Mouse (Mus musculus) hindbrain, embryonic 14.5 days (tissue): ENCODE results near the gene Sars2. TPM values are rescaled to one million over a fixed set of nuclear protein-coding genes. Genes with fewer than 3 reads are reported as not detected.

ENCODE experiments used
- ATAC-seq: fragments of 200-750 bp; cut with Nextera tagmentation; 2 replicates; pipeline ENCODE4 v1.8.0; 2017; ENCODE audit warnings: moderate number of reproducible peaks, mild to moderate bottlenecking, moderate TSS enrichment, moderate library complexity; ENCODE audit not compliant: low FRiP score
- DNase-seq: peaks from one replicate; pipeline ENCODE4 v3.0.0-alpha.2; 2015; ENCODE audit warnings: low spot score
- H3K27ac ChIP-seq: fragments of 300-500 bp; sonication (generic); 2 replicates; pipeline ENCODE4 v1.5.1; 2014; ENCODE audit warnings: mild to moderate bottlenecking, moderate library complexity
- H3K27me3 ChIP-seq: fragments of 300-500 bp; sonication (generic); 2 replicates; pipeline ENCODE4 v1.6.1; 2014; ENCODE audit warnings: mild to moderate bottlenecking, low read length, mixed read lengths; ENCODE audit not compliant: control insufficient read depth, insufficient read depth
- H3K36me3 ChIP-seq: fragments of 300-500 bp; sonication (generic); replicated peaks from 2 replicates; pipeline ENCODE4 v1.6.1; 2014; ENCODE audit not compliant: control insufficient read depth, insufficient read depth
- H3K4me1 ChIP-seq: fragments of 300-500 bp; sonication (generic); replicated peaks from 2 replicates; pipeline ENCODE4 v1.6.1; 2014; ENCODE audit warnings: antibody characterized with exemption, low read length, mixed read lengths; ENCODE audit not compliant: control insufficient read depth, insufficient read depth
- H3K4me2 ChIP-seq: fragments of 300-500 bp; sonication (generic); replicated peaks from 2 replicates; pipeline ENCODE4 v1.6.1; 2014; ENCODE audit warnings: mild to moderate bottlenecking, moderate library complexity
- H3K4me3 ChIP-seq: fragments of 300-500 bp; sonication (generic); replicated peaks from 2 replicates; pipeline ENCODE4 v1.5.1; 2014; ENCODE audit warnings: mild to moderate bottlenecking, low read length
- H3K9ac ChIP-seq: fragments of 300-500 bp; sonication (generic); 2 replicates; pipeline ENCODE4 v1.6.1; 2014
- H3K9me3 ChIP-seq: fragments of 300-500 bp; sonication (generic); 2 replicates; pipeline ENCODE4 v1.6.1; 2016; ENCODE audit warnings: low read length; ENCODE audit not compliant: control insufficient read depth
- WGBS: fragments of 180-500 bp; shearing (Covaris S2); extraction: QIAGEN DNeasy Blood & Tissue Kit; methylation state at CpG from one replicate; pipeline ENCODE4 v1.1.7; 2014; 5-methylcytosine and 5-hydroxymethylcytosine counted together
- polyA plus RNA-seq: library from polyadenylated mRNA; unstranded; fragments of >200 nt; fragmentation: Nextera tagmentation; extraction: Ambion mirVana; gene quantifications from 2 replicates; pipeline ENCODE4 v1.2.1, GENCODE M21; 2014

Sars2 gene
- polyA plus RNA-seq, 1 experiment from 2014 or later = 16.6 TPM

- Histone ChIP-seq H3K36me3 (no peaks in the 10 kb centered on the region), H3K4me3 (no peak overlapping the region), H3K9me3 (no peaks in the 10 kb centered on the region), H3K9ac (no peak overlapping the region), H3K27me3 (no peaks in the 10 kb centered on the region), H3K4me2 (no peak overlapping the region), H3K4me1 (no peaks in the 10 kb centered on the region), H3K27ac (no peak overlapping the region)
- 76% methylated on average over 9 of the region's 9 CpGs for WGBS
- ATAC-seq (no peak), DNase-seq (no peak)
Measured at GRCm38 (mm10) chr7:28702601-28703143, 39.1 kb upstream of the Sars2 start.

GRCm38 (mm10) chr7:28709454-28709853 is 32.3 kb upstream of the Sars2 start:
- Histone ChIP-seq H3K27ac (no peak overlapping the region), H3K9ac (no peak overlapping the region), H3K9me3 (no peaks in the 10 kb centered on the region), H3K36me3 (no peaks in the 10 kb centered on the region), H3K4me2 (no peak overlapping the region), H3K27me3 (no peaks in the 10 kb centered on the region), H3K4me3 (no peak overlapping the region), H3K4me1 (no peaks in the 10 kb centered on the region)
- no peak for ATAC-seq
- DNase-seq = no peak

- Histone ChIP-seq H3K4me2 (no peak overlapping the region), H3K9ac (no peak overlapping the region), H3K27ac (no peak overlapping the region), H3K27me3 (no peaks in the 10 kb centered on the region), H3K36me3 (no peaks in the 10 kb centered on the region), H3K4me3 (no peak overlapping the region), H3K9me3 (no peaks in the 10 kb centered on the region), H3K4me1 (no peaks in the 10 kb centered on the region)
- 61% methylated on average over 3 of the region's 3 CpGs for WGBS
- DNase-seq = no peak
- no peak for ATAC-seq
Measured at GRCm38 (mm10) chr7:28710962-28711361, 30.8 kb upstream of the Sars2 start.

- H3K9ac ChIP-seq = no peak overlapping the region
- H3K4me2 ChIP-seq = no peak overlapping the region
- DNase-seq = no peak
- H3K36me3 ChIP-seq = no peaks in the 10 kb centered on the region
- no peak overlapping the region for H3K27ac ChIP-seq
- no peaks in the 10 kb centered on the region for H3K27me3 ChIP-seq
- no peak overlapping the region for H3K4me3 ChIP-seq
- no peak for ATAC-seq
- WGBS = 83% methylated on average over 5 of the region's 5 CpGs
- 0 out of 2 replicates have a peak, but pooled peaks cover 9% of the 10 kb centered on the region for H3K4me1 ChIP-seq
- no peaks in the 10 kb centered on the region for H3K9me3 ChIP-seq
Measured at GRCm38 (mm10) chr7:28714667-28715066, 27.1 kb upstream of the Sars2 start.

- WGBS = 97% methylated on average over 2 of the region's 2 CpGs
- Histone ChIP-seq H3K9ac (no peak overlapping the region), H3K27ac (no peak overlapping the region), H3K4me2 (no peak overlapping the region), H3K4me1 (0 out of 2 replicates have a peak, but pooled peaks cover 9% of the 10 kb centered on the region), H3K36me3 (no peaks in the 10 kb centered on the region), H3K27me3 (no peaks in the 10 kb centered on the region), H3K9me3 (no peaks in the 10 kb centered on the region), H3K4me3 (no peak overlapping the region)
- no peak for DNase-seq
- ATAC-seq = no peak
Measured at GRCm38 (mm10) chr7:28715598-28715997, 26.2 kb upstream of the Sars2 start.

GRCm38 (mm10) chr7:28716590-28717281 is 25.1 kb upstream of the Sars2 start, which contains the start of gene Fbxo17:
Fbxo17 (plus strand) TSS chr7:28716804.
- peak within 1 kb of the TSS; percentile 33 for H3K4me3 ChIP-seq
- H3K27ac ChIP-seq = no peak within 1 kb of the TSS
- H3K27me3 ChIP-seq = no peaks in the 10 kb centered on the region
- H3K4me2 ChIP-seq = peak within 1 kb of the TSS; percentile 71
- no peaks in the 10 kb centered on the region for H3K36me3 ChIP-seq
- no peaks in the 10 kb centered on the region for H3K9me3 ChIP-seq
- 3% methylated on average over 36 of the region's 36 CpGs for WGBS
- 0 out of 2 replicates have a peak, but pooled peaks cover 9% of the 10 kb centered on the region for H3K4me1 ChIP-seq
- peak; percentile 53; the same call in 1 of the 2 replicates for ATAC-seq
- DNase-seq = no peak
- H3K9ac ChIP-seq = peak within 1 kb of the TSS; percentile 54

GRCm38 (mm10) chr7:28717726-28718125 is 24.1 kb upstream of the Sars2 start:
- Histone ChIP-seq H3K27me3 (no peaks in the 10 kb centered on the region), H3K27ac (no peak overlapping the region), H3K9ac (no peak overlapping the region), H3K9me3 (no peaks in the 10 kb centered on the region), H3K36me3 (no peaks in the 10 kb centered on the region), H3K4me2 (no peak overlapping the region), H3K4me3 (no peak overlapping the region), H3K4me1 (0 out of 2 replicates have a peak, but pooled peaks cover 9% of the 10 kb centered on the region)
- 92% methylated on average over 10 of the region's 10 CpGs for WGBS
- DNase-seq (no peak), ATAC-seq (no peak)

- Histone ChIP-seq H3K9ac (no peak overlapping the region), H3K27me3 (no peaks in the 10 kb centered on the region), H3K36me3 (no peaks in the 10 kb centered on the region), H3K9me3 (no peaks in the 10 kb centered on the region), H3K4me3 (no peak overlapping the region), H3K27ac (no peak overlapping the region), H3K4me1 (0 out of 2 replicates have a peak, but pooled peaks cover 9% of the 10 kb centered on the region), H3K4me2 (no peak overlapping the region)
- WGBS = 67% methylated on average over 4 of the region's 4 CpGs
- ATAC-seq = no peak
- no peak for DNase-seq
Measured at GRCm38 (mm10) chr7:28719159-28719558, 22.6 kb upstream of the Sars2 start.

- ATAC-seq (no peak), DNase-seq (no peak)
- Histone ChIP-seq H3K9ac (no peak overlapping the region), H3K4me1 (0 out of 2 replicates have a peak, but pooled peaks cover 9% of the 10 kb centered on the region), H3K27ac (no peak overlapping the region), H3K9me3 (no peaks in the 10 kb centered on the region), H3K4me2 (no peak overlapping the region), H3K27me3 (no peaks in the 10 kb centered on the region), H3K4me3 (no peak overlapping the region), H3K36me3 (no peaks in the 10 kb centered on the region)
- WGBS = 86% methylated on average over 2 of the region's 2 CpGs
Measured at GRCm38 (mm10) chr7:28719650-28720049, 22.1 kb upstream of the Sars2 start.
